Mouse (Mus musculus) MEL (cell line): ENCODE data around the gene Wdr45.

Experiments used
- CTCF ChIP-seq, 3 experiments: IDR thresholded peaks in 2 of 3; conservative IDR thresholded peaks in 1 of 3; 2 replicates each; pipeline ENCODE4 v1.5.1; 2011 to 2012; ENCODE audit warnings: low read length in 3 of 3, low read depth in 2 of 3, mild to moderate bottlenecking in 2 of 3, improper control_type of control experiment in 1 of 3, inconsistent platforms in 1 of 3, mixed read lengths in 1 of 3, moderate library complexity in 1 of 3; ENCODE audit not compliant: control insufficient read depth in 1 of 3, insufficient read depth in 1 of 3, poor library complexity in 1 of 3, severe bottlenecking in 1 of 3
- HCFC1 ChIP-seq: IDR thresholded peaks from 2 replicates; pipeline ENCODE4 v1.6.1; 2012; ENCODE audit warnings: low read depth, mild to moderate bottlenecking, inconsistent platforms, low read length, improper control_type of control experiment, moderate library complexity
- POLR2A ChIP-seq, 2 experiments: IDR thresholded peaks; 2 replicates each; pipeline ENCODE4 v1.6.1; 2011 to 2012; ENCODE audit warnings: low read length in 2 of 2, mild to moderate bottlenecking in 2 of 2, control low read depth in 1 of 2, improper control_type of control experiment in 1 of 2, low read depth in 1 of 2, moderate library complexity in 1 of 2; ENCODE audit not compliant: control insufficient read depth in 1 of 2, insufficient read depth in 1 of 2, poor library complexity in 1 of 2
- POLR2AphosphoS2 ChIP-seq: IDR thresholded peaks from 2 replicates; pipeline ENCODE4 v1.6.1; 2011; ENCODE audit warnings: low read length, improper control_type of control experiment

- TF ChIP-seq CTCF (IDR thresholded peaks at IDR 0.05 in 2 of 3, conservative IDR thresholded peaks at IDR 0.05 in 1 of 3; ENCODE audit: control insufficient read depth in 1 of 3, insufficient read depth in 1 of 3, low read depth in 2 of 3, low read length in 3 of 3, poor library complexity in 1 of 3, severe bottlenecking in 1 of 3), result peak in 1 of 3 experiments; percentile 47; a peak in 2 of 6 replicates
- no peak for TF ChIP-seq HCFC1
- no peak for TF ChIP-seq POLR2A (IDR thresholded peaks at IDR 0.05; ENCODE audit: control insufficient read depth in 1 of 2, insufficient read depth in 1 of 2, low read depth in 1 of 2, low read length in 2 of 2, poor library complexity in 1 of 2)
- TF ChIP-seq POLR2AphosphoS2, result no peak
These were observed 35.1 kb upstream of the Wdr45 start for GRCm38 (mm10) chrX:7678986-7679385.
